Mouse (Mus musculus) brown adipose tissue, adult 24 weeks (tissue): ENCODE data around the gene Anks6. TPM values are rescaled to one million over a fixed set of nuclear protein-coding genes. Genes with fewer than 3 reads are reported as not detected.
A peak's percentile ranks its signal among the peaks of the same experiment; 100 is the strongest.

Experiments used
- H3K27ac ChIP-seq: fragments of 200-500 bp; replicated peaks from 2 replicates; pipeline ENCODE4 v1.5.1; 2012; ENCODE audit warnings: low read depth, mild to moderate bottlenecking, low read length
- H3K4me1 ChIP-seq: fragments of 200-500 bp; 2 replicates; pipeline ENCODE4 v1.6.1; 2012; ENCODE audit warnings: low read length, mixed read lengths; ENCODE audit not compliant: control insufficient read depth, insufficient read depth, insufficient read length
- H3K4me3 ChIP-seq: fragments of 200-500 bp; 2 replicates; pipeline ENCODE4 v1.5.1; 2012; ENCODE audit warnings: low read depth, mild to moderate bottlenecking, low read length, moderate library complexity; ENCODE audit not compliant: insufficient read depth
- polyA plus RNA-seq: library from polyadenylated mRNA; stranded (reverse); fragments of >200 nt; gene quantifications from 2 replicates; pipeline ENCODE4 v1.2.4, GENCODE M21; 2012; ENCODE audit not compliant: missing spikeins, insufficient read depth, insufficient read length

Anks6 gene
- polyA plus RNA-seq: 1.1 and 2.0 TPM in 2 replicates

- Histone ChIP-seq H3K4me1 (no peaks in the 10 kb centered on the region), H3K4me3 (peak within 1 kb of the TSS; percentile 79), H3K27ac (no peak within 1 kb of the TSS)
Observed at GRCm38 (mm10) chr4:47056791-47057509, at the start of gene Anks6. Gene Anks6 (minus strand): TSS chr4:47057427.

GRCm38 (mm10) chr4:47103561-47103960, 46.3 kb upstream of the Anks6 start:
- Histone ChIP-seq H3K4me1 (no peaks in the 10 kb centered on the region), H3K4me3 (no peak overlapping the region), H3K27ac (no peak overlapping the region)

- Histone ChIP-seq H3K4me1 (no peaks in the 10 kb centered on the region; the same call in 1 of the 2 replicates), H3K27ac (no peak overlapping the region), H3K4me3 (no peak overlapping the region)
Observed at GRCm38 (mm10) chr4:47093647-47094046, 36.4 kb upstream of the Anks6 start.

GRCm38 (mm10) chr4:47093161-47093560, 35.9 kb upstream of the Anks6 start:
- no peak overlapping the region for H3K27ac ChIP-seq
- no peaks in the 10 kb centered on the region; the same call in 1 of the 2 replicates for H3K4me1 ChIP-seq
- no peak overlapping the region for H3K4me3 ChIP-seq

GRCm38 (mm10) chr4:47092387-47093021, 35.3 kb upstream of the Anks6 start:
- H3K4me1 ChIP-seq: no peaks in the 10 kb centered on the region; the same call in 1 of the 2 replicates

GRCm38 (mm10) chr4:47091493-47092386, 34.5 kb upstream of the Anks6 start, which contains the start of gene Galnt12:
Gene Galnt12 (plus strand): TSS chr4:47091909.
- H3K4me3 ChIP-seq: peak within 1 kb of the TSS; percentile 56
- no peaks in the 10 kb centered on the region; the same call in 1 of the 2 replicates for H3K4me1 ChIP-seq
- no peak within 1 kb of the TSS for H3K27ac ChIP-seq

More at GRCm38 (mm10) chr4:47092387-47093021, 35.3 kb upstream of the Anks6 start:
- Histone ChIP-seq H3K4me3 (peak overlapping the region; percentile 56), H3K27ac (no peak overlapping the region)

- Histone ChIP-seq H3K27ac (no peak overlapping the region), H3K4me1 (no peaks in the 10 kb centered on the region; the same call in 1 of the 2 replicates), H3K4me3 (no peak overlapping the region)
Observed at GRCm38 (mm10) chr4:47088671-47089070, 31.4 kb upstream of the Anks6 start.

- no peak overlapping the region for H3K4me3 ChIP-seq
- no peaks in the 10 kb centered on the region for H3K4me1 ChIP-seq
- H3K27ac ChIP-seq: no peak overlapping the region
Observed at GRCm38 (mm10) chr4:47083824-47084223, 26.6 kb upstream of the Anks6 start.

- no peak overlapping the region for H3K27ac ChIP-seq
- no peak overlapping the region for H3K4me3 ChIP-seq
- H3K4me1 ChIP-seq: no peaks in the 10 kb centered on the region
Observed at GRCm38 (mm10) chr4:47080647-47081010, 23.4 kb upstream of the Anks6 start.

GRCm38 (mm10) chr4:47079997-47080646, 22.9 kb upstream of the Anks6 start:
- Histone ChIP-seq H3K4me3 (peak overlapping the region; percentile 12; the same call in 1 of the 2 replicates), H3K27ac (no peak overlapping the region), H3K4me1 (no peaks in the 10 kb centered on the region)

GRCm38 (mm10) chr4:47075054-47075453, 17.8 kb upstream of the Anks6 start:
- Histone ChIP-seq H3K27ac (no peak overlapping the region), H3K4me1 (no peaks in the 10 kb centered on the region), H3K4me3 (no peak overlapping the region)

GRCm38 (mm10) chr4:47060900-47061299, 3.7 kb upstream of the Anks6 start:
- Histone ChIP-seq H3K4me3 (no peak overlapping the region), H3K27ac (no peak overlapping the region), H3K4me1 (no peaks in the 10 kb centered on the region)

- no peaks in the 10 kb centered on the region for H3K4me1 ChIP-seq
- peak overlapping the region; percentile 79 for H3K4me3 ChIP-seq
- no peak overlapping the region for H3K27ac ChIP-seq
Observed at GRCm38 (mm10) chr4:47057510-47058325, 491 bp upstream of the Anks6 start.

GRCm38 (mm10) chr4:47055570-47056080, 1.6 kb downstream of the Anks6 start:
- Histone ChIP-seq H3K4me3 (no peak overlapping the region), H3K27ac (no peak overlapping the region), H3K4me1 (no peaks in the 10 kb centered on the region)
